Mouse (Mus musculus): ENCODE measurements around the gene Kcnk3.

DNA sequence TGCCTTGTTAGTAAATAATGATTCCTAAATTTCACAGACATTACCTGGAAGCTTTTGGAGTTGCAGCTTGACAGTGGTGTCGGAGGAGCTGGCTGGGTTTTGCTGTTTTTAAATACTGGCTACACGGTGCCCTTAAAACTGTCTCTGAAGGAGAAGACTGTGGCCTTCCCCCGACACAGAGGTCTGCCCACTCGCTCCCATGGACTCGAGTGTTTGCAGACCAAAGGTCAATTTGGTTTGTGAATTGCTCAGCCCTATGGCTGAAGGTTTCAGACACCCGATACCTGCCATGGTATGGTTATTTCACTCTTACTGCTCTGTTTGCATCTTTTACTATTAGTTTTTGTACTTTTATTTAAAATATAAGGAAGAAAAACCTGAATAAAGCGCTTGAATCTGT lies 86.0 kb downstream of the Kcnk3 start:
- TF ChIP-seq CTCF (IDR thresholded peaks at IDR 0.05; ENCODE audit: low read depth) (no peak), EP300 (IDR thresholded peaks at IDR 0.05; ENCODE audit: low read depth) (no peak)
